Mouse (Mus musculus) naive thymus-derived CD4-positive, alpha-beta T cell, adult 2 months (primary cell): Measurements from ENCODE around the gene Ash1l.

Source experiments
- DNase-seq: peaks from one replicate; pipeline ENCODE4 v3.0.0-alpha.2; 2011; ENCODE audit warnings: low read depth

Gene Ash1l

GRCm38 (mm10) chr3:89091811-89092508, 141.5 kb downstream of the Ash1l start:
- DNase-seq: peak; percentile 28

DNA sequence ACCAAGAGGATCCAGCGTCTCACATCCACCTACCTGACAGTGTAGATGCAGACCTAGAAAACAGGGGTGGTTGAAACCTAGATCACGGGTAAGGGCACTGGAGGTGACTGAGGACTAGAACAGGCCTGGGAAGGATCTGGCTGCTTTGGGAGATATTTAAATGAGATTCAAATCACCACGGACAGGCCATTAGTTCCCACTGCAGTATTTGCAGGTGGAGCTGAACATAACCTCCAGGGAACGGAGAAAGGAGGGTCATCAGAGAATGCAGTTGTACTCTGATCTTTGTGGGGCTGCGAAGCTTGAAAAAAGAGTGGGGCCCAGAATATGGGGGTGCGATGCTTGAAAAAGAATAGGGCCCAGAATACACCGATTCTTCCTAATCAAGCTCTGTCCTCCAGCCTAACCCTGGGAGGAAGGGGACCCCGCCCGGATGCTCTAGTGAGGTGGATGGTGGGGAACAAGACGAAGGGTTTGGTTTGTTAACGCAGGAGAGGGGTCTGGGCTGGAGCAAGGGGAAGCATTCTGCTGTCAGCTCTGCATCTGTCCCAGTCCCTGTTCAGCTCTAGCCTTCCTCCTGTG, 142.2 kb downstream of the Ash1l start:
- DNase-seq: no peak

DNA sequence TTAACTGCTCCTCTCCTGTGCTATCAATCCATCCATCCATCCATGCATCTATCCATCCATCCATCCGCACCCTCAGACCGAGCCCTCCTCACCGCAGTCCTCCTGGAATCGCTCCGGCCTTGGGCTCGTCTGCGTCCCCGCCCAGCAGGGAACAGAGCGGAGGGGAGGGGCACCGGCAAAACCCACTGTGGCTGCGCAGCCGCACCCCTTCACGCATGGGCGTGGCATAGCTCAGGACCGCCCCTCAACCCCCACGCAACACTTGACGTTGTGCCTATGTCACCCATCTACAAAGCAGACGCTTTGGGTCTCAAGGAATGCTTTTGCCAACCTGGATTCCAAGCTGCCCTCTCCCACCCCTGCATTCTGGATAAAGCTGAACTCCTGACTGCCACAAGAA, 142.8 kb downstream of the Ash1l start, which contains the start of gene Rusc1:
TSS of gene Rusc1 (minus strand) at position 137 of the 400 bp plus-strand sequence.
- DNase-seq: peak; percentile 71

DNA sequence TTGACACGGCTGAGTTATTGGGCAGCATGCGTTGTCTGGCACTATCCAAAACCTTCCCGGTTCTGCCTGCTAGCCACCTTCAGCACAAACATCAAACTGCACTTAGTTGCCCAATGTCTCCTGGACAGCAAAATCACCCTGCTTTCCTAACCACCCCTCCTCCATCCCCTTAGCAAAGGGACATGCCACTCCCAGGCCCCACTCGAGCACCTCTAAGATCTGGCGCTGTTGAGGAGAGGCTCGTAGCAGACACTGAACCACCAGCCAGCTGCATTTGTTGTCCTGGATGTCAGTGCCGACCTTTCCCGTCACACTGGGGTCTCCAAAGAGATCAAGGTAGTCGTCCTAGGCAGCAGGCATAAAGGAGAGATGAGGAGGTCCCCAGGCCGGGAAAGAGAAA, 143.6 kb downstream of the Ash1l start:
- DNase-seq: no peak

- no peak for DNase-seq
These were observed 150.4 kb downstream of the Ash1l start, which contains the start of gene Gm43738 for GRCm38 (mm10) chr3:89100811-89101210. Gene Gm43738 (minus strand): TSS chr3:89101099.

DNA sequence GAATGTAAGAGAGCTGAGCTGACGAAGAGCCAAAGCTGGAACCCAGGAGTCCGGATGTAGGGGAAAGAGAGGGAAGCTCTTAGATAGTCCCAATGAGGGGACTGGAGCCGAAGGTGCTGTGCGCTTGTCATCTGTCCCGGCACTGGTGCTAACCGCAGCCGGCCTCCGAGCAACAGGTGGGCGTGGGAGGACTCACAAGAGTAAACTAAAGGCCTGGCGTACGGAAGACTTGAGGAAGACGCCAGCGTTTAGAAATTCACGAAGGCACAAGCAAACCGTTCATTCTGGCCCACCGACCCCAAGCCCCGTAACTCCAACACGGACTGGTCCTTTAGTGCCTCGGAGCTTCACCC, 151.0 kb downstream of the Ash1l start:
- no peak for DNase-seq

GRCm38 (mm10) chr3:89101812-89102494, 151.5 kb downstream of the Ash1l start, which contains the start of gene Fdps:
Gene Fdps (minus strand): TSS chr3:89101959.
- peak; percentile 97 for DNase-seq

DNA sequence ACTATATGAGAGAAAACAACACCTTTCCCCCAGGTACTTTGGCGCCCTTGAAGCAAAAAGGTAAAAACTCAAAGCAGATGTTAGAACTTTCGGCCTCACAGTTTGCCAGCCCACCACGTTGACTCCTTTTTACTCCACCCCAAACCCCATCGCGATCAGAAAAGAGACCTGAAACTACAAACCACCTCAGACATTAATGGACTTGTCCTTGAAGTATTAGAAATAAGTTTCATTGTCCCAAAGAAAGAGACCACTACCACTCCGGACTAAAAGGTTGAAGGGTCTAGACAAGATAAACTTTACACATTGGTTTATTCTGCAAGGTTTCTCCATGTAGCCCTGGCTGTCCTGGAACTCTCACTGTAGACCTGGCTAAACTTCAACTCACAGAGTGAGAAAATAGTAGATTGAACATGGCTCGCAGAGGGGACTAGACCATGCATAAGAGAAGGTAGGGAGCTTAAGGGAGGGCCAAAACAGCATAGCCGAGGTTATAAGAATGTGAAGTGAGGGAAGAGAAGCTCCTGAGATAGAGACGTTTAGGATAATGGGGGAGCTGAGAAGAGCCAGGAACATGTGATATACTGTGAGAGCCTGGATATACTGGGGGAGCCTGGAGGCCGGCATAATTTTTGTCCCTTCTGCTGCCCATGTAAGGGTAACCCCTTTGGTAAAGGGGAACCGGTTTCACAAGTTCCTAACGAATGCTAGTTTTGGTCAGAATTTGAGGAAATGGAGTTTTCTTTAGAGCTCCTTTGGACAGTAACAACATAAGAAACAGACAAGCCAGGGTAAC, 152.3 kb downstream of the Ash1l start:
- DNase-seq: no peak

- DNase-seq: no peak
These were observed 152.8 kb downstream of the Ash1l start for GRCm38 (mm10) chr3:89103291-89103595.

DNA sequence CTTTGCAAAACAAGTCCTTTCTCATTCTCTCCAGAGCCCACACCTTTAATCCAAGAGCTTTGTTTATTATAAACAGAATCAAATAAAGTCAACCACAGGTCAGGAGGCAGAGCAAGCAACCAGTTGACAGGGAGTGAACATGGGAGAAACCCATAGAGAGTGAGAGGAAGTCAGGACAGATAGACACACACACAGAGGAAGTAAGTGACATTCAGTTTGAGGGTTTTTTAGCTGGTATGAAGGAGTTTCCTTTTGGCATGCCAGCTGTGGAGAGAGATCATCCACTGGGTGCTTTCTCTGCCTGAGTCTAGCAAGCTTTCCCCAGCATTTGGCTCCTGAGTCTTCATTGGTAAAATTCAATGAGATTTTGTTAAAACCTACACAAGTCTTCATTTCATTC, 156.5 kb downstream of the Ash1l start:
- no peak for DNase-seq

GRCm38 (mm10) chr3:89107545-89107944, 157.1 kb downstream of the Ash1l start:
- DNase-seq: no peak

DNA sequence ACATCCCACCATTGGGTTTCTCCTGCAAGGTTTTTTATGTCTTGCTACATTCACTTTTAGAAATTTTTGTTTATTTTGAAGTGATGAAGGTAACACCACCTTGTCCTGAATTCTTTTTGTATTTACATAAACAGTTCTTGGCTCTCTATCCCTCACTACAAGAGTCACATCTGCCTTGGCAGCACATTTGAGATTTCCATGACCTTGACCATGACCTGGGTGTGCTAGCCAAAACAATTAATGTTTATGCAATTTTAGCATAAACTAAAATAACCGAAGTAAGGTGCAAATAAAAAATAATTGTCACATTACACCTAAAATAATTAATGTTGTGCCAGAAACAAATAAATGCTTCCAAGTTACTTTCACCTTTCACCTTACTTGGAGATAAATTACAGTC, 157.7 kb downstream of the Ash1l start:
- DNase-seq: no peak

DNA sequence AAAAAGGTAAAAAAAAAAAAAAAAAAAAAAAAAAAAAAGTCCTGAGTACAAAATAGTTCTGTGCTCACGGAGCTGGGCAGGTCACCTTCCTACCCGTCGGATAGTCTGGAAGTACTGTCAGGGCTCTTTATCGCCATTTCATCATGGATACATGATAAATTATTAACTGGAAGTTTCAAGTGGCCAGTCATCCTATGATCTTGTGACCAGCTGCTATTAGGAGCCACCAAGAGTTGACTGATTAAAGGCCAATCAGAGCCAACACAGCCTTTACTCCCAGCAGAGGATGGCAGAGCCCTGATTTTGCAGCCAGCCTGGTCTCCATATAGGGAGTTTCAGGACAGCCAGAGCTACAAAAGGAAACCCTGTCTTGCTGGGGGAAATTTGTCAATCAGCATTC, 162.6 kb downstream of the Ash1l start:
- no peak for DNase-seq

DNA sequence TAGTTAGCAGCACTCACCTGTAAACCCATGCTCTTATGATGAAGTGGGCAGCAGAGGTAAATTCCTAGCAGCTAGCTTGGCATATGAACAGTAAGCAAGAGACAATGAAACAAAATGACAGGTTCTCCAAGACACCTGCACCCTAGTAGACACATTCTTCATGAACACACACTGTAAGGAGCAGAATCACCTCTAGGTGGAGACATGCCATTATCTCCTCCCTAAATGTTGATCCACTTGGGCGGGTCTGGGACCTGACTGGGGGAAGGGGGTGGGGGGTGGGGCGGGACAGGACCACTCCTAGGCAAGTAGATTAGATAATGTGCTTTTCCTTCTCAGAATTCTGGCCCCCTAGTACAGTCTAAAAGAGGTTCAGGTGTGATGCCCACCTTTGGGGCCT, 165.1 kb downstream of the Ash1l start:
- peak; percentile 79 for DNase-seq

DNA sequence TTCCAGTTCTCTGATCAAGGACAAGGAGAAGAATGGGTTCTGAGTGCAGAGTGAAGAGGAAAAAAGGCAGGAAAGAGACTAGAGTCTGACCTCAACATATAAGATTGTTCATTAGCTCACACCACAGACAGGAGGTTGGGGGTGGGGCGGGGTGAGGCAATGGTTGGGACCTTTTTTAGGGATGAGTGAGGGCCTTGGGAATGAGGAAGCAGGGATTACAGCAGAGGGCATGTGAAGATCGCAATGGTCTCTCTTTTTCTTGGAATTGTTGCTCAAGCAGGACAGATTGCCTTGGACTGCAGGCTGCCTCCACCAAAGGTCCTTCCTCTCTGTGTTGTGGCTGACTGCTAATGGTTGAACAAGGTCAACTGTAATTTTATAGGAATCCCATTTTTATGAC, 172.9 kb downstream of the Ash1l start:
- DNase-seq: no peak

DNA sequence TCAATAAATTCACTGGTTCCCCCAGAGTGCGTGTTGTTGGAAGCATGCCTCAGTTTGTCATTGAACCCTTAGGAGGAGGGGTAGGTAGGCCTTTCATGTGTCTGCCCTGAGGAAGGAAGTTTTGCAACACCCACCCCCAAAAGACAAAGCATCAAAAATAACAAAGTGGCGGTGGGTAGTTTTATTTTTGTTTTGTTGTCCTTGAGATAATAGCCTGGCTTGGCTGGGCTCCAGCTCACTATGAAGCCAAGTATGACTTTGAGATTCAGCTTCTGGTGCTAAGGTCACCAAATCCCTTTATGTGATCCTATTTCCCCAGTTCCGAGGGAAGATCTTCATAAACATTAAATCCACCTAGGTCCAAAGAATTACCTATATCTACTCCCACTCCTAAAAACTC, 173.8 kb downstream of the Ash1l start:
- no peak for DNase-seq

DNA sequence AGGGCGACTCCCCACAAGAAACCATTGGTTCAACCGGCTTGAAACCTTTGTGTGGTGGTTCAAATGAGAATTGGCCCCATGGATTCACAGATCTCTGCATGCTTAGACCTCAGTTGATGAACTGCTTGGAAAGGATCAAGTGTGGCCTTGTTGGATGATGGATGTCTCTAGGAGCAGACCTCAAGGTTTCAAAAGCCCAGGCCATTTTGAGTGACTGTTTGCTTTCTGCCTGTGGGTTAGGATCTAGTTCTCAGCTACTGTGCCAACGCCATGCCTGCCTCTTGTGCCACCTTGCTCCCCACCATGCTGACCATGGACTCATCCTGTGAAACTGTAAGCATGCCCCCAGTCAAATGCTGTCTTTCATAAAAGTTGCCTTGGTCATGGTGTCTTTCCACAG, 175.6 kb downstream of the Ash1l start:
- DNase-seq: no peak
